Mouse (Mus musculus) lung, postnatal 0 days (tissue): ENCODE measurements at regions not wholly inside any gene's neighbourhood (a gene's known extent, or its start where the extent isn't known, plus 50 kb on each side); places are given as distances from the start of the nearest gene placed in this dataset.

Experiments used
- ATAC-seq: fragments of 200-750 bp; cut with Nextera tagmentation; 2 replicates; pipeline ENCODE4 v1.8.0; 2017; ENCODE audit warnings: moderate library complexity
- DNase-seq: peaks from one replicate; pipeline ENCODE4 v3.0.0-alpha.2; 2016; ENCODE audit warnings: low spot score
- H3K27ac ChIP-seq: fragments of 300-500 bp; sonication (generic); 2 replicates; pipeline ENCODE4 v1.5.1; 2014; ENCODE audit warnings: antibody characterized with exemption, mild to moderate bottlenecking, low read length, mixed read lengths
- H3K27me3 ChIP-seq: fragments of 300-500 bp; sonication (generic); replicated peaks from 2 replicates; pipeline ENCODE4 v1.6.1; 2014; ENCODE audit warnings: low read length, mixed read lengths; ENCODE audit not compliant: insufficient read depth
- H3K36me3 ChIP-seq: fragments of 300-500 bp; sonication (generic); 2 replicates; pipeline ENCODE4 v1.6.1; 2014; ENCODE audit warnings: low read length, mixed read lengths; ENCODE audit not compliant: insufficient read depth
- H3K4me1 ChIP-seq: fragments of 300-500 bp; sonication (generic); 2 replicates; pipeline ENCODE4 v1.6.1; 2014; ENCODE audit warnings: antibody characterized with exemption, low read depth, low read length, mixed read lengths; ENCODE audit not compliant: insufficient read depth
- H3K4me2 ChIP-seq: fragments of 300-500 bp; sonication (generic); replicated peaks from 2 replicates; pipeline ENCODE4 v1.6.1; 2014; ENCODE audit warnings: low read depth, mild to moderate bottlenecking, low read length, moderate library complexity, mixed read lengths
- H3K4me3 ChIP-seq: fragments of 300-500 bp; sonication (generic); 2 replicates; pipeline ENCODE4 v1.5.1; 2014; ENCODE audit warnings: low read depth, low read length
- H3K9ac ChIP-seq: fragments of 300-500 bp; sonication (generic); replicated peaks from 2 replicates; pipeline ENCODE4 v1.6.1; 2014; ENCODE audit warnings: low read depth, mild to moderate bottlenecking
- H3K9me3 ChIP-seq: fragments of 300-500 bp; sonication (generic); 2 replicates; pipeline ENCODE4 v1.6.1; 2016; ENCODE audit warnings: low read length, mixed read lengths
- CTCF ChIP-seq: IDR thresholded peaks from 2 replicates; pipeline ENCODE4 v1.5.1; 2016; ENCODE audit warnings: antibody characterized with exemption, mild to moderate bottlenecking
- EP300 ChIP-seq: IDR thresholded peaks from 2 replicates; pipeline ENCODE4 v1.6.1; 2016; ENCODE audit warnings: antibody characterized with exemption, mild to moderate bottlenecking, control low read depth
- WGBS: fragments of 180-500 bp; shearing (Covaris S2); extraction: QIAGEN DNeasy Blood & Tissue Kit; methylation state at CpG from one replicate; pipeline ENCODE4 v1.1.7; 2014; 5-methylcytosine and 5-hydroxymethylcytosine counted together

- no peaks in the 10 kb centered on the region for H3K9me3 ChIP-seq
- H3K4me2 ChIP-seq: no peak overlapping the region
- DNase-seq (no peak), ATAC-seq (no peak)
- WGBS: 85% methylated on average over 4 of the region's 4 CpGs
- H3K27me3 ChIP-seq: no peaks in the 10 kb centered on the region
- H3K4me3 ChIP-seq: no peak overlapping the region
- H3K27ac ChIP-seq: no peak overlapping the region
- TF ChIP-seq EP300 (no peak), CTCF (no peak)
- no peaks in the 10 kb centered on the region for H3K4me1 ChIP-seq
- no peak overlapping the region for H3K9ac ChIP-seq
- no peaks in the 10 kb centered on the region for H3K36me3 ChIP-seq
Observed at GRCm38 (mm10) chr4:125807923-125808322, 216.4 kb upstream of the Csf3r start.

DNA sequence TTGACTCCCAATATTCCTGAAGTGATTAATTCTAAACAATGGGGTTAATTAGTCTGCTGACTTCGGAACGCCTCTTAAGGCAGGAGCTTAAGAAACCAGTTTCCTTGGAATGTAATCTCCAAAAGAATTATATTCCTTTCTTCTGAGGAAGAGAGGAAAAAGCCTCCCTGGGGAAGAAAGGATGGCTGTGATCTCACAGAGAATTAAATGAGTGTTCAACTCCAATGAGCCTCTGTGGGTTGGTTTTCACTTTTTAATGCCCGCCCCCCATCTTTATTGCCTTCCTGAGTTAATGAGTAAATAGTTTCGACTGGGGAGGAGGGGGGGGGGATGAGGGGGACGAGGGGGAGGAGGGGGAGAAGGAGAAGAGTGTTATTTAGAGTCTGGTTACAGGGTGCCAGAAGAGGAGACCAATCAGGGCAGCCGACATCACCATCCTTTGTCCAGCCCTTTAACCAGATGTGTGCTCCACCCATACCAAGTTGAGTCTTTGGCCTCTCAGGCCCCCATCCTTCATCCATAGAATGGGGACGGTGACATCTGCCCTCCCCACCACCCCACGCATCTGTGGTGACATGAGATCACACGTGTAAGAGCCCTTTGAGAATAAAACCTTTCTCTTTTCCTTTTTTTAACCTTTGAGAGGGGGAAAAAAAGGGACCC is 214.8 kb upstream of the Csf3r start:
- Histone ChIP-seq H3K9ac (no peak overlapping the region), H3K36me3 (no peaks in the 10 kb centered on the region), H3K9me3 (no peaks in the 10 kb centered on the region), H3K4me1 (no peaks in the 10 kb centered on the region), H3K4me2 (no peak overlapping the region), H3K27ac (no peak overlapping the region), H3K27me3 (no peaks in the 10 kb centered on the region), H3K4me3 (no peak overlapping the region)
- DNase-seq (no peak), ATAC-seq (no peak)
- WGBS: 34% methylated on average over 8 of the region's 9 CpGs
- TF ChIP-seq EP300 (no peak), CTCF (no peak)

- WGBS: 74% methylated on average over 8 of the region's 8 CpGs
- TF ChIP-seq CTCF (no peak), EP300 (no peak)
Observed at GRCm38 (mm10) chr4:125810247-125810646, 214.1 kb upstream of the Csf3r start.

GRCm38 (mm10) chr4:125814311-125814710 is 210.0 kb upstream of the Csf3r start:
- WGBS: 65% methylated on average over 12 of the region's 12 CpGs
- Histone ChIP-seq H3K4me3 (no peak overlapping the region), H3K9me3 (no peaks in the 10 kb centered on the region), H3K4me2 (no peak overlapping the region), H3K36me3 (no peaks in the 10 kb centered on the region), H3K27ac (no peak overlapping the region), H3K9ac (no peak overlapping the region), H3K27me3 (no peaks in the 10 kb centered on the region), H3K4me1 (no peaks in the 10 kb centered on the region)
- DNase-seq (no peak), ATAC-seq (no peak)
- TF ChIP-seq EP300 (no peak), CTCF (no peak)

More at GRCm38 (mm10) chr4:125810247-125810646, 214.1 kb upstream of the Csf3r start:
- Histone ChIP-seq H3K36me3 (no peaks in the 10 kb centered on the region), H3K27ac (no peak overlapping the region), H3K9ac (no peak overlapping the region), H3K27me3 (no peaks in the 10 kb centered on the region), H3K4me2 (no peak overlapping the region), H3K4me3 (no peak overlapping the region), H3K4me1 (no peaks in the 10 kb centered on the region), H3K9me3 (no peaks in the 10 kb centered on the region)
- DNase-seq (no peak), ATAC-seq (no peak)

DNA sequence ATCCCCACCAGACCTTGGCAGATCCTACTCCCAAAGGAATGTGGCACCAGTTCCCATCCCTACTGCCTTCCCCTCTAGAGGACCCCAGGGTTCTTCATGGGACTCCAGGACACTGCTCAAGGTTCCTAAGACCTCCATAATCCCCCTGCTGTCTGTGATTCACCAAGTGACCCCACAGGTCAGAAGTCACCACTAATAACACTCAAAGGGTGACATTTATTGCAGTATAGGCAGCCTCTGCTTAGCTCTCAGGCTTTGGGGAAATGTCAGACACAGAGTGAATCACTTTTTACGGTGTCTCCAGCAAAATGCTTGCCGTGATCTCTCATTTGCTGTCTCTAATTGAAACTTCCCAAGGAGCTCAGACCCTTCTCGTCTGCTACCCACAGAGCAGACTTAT is 209.1 kb upstream of the Csf3r start:
- Histone ChIP-seq H3K27ac (no peak overlapping the region), H3K36me3 (no peaks in the 10 kb centered on the region), H3K27me3 (no peaks in the 10 kb centered on the region), H3K4me3 (no peak overlapping the region), H3K9me3 (no peaks in the 10 kb centered on the region), H3K4me1 (no peaks in the 10 kb centered on the region), H3K9ac (no peak overlapping the region), H3K4me2 (no peak overlapping the region)
- WGBS: 63% methylated on average over 3 of the region's 3 CpGs
- TF ChIP-seq EP300 (no peak), CTCF (no peak)
- ATAC-seq: no peak
- no peak for DNase-seq

DNA sequence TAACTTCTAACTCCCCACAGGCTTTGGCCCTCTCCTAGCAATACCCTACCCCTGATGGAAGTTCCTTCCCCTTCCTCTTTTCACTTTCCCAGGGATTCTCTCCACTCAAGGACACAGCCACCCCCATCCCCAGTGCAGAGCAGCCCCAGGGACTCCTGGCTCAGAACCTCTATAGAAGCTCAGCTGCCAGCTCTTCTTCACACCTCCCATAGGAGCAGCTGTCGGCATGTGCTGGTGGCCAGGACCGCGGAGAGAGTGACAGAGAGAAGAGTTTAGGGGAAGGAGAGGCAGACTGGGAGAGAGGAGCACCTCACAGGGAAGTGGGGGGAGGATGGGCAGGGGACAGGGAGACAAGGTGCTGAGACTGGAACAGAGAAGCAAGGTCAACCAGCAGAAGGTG is 199.8 kb upstream of the Csf3r start:
- no peaks in the 10 kb centered on the region for H3K27me3 ChIP-seq
- WGBS: 10% methylated on average over 3 of the region's 3 CpGs
- no peak for TF ChIP-seq EP300
- no peak for TF ChIP-seq CTCF
- no peak overlapping the region for H3K27ac ChIP-seq
- H3K9ac ChIP-seq: no peak overlapping the region
- DNase-seq: no peak
- no peaks in the 10 kb centered on the region for H3K9me3 ChIP-seq
- H3K4me2 ChIP-seq: no peak overlapping the region
- H3K36me3 ChIP-seq: no peaks in the 10 kb centered on the region
- no peak overlapping the region for H3K4me3 ChIP-seq
- H3K4me1 ChIP-seq: no peaks in the 10 kb centered on the region
- ATAC-seq: no peak

DNA sequence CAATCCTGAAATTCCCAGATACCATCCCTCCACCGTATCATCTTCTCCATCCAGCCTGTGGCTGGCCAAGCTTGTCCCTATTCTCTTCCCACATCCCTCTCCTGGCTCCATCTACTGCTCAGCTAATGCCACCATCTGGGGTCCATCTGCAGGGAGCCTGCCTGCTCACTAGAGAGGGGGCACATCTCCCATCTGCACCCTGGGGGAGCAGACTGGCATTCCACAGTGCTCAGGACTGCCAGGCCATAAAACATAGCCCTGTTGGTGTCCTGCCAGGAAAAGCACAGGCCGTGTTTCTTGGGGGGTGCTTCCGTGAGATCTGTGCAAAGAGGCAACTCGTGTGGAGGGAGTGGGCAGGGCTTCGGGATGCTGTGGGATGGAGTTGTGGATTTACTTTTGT is 197.9 kb upstream of the Csf3r start:
- Histone ChIP-seq H3K9me3 (no peaks in the 10 kb centered on the region), H3K4me2 (no peak overlapping the region), H3K27ac (no peak overlapping the region), H3K36me3 (no peaks in the 10 kb centered on the region), H3K4me3 (no peak overlapping the region), H3K4me1 (no peaks in the 10 kb centered on the region), H3K9ac (no peak overlapping the region), H3K27me3 (no peaks in the 10 kb centered on the region)
- ATAC-seq (no peak), DNase-seq (no peak)
- 63% methylated on average over 5 of the region's 5 CpGs for WGBS
- no peak for TF ChIP-seq EP300
- TF ChIP-seq CTCF: no peak
